Mouse (Mus musculus) liver, adult 2 months (tissue): ENCODE data around the gene Lnx1.

Experiments used
- CTCF ChIP-seq: fragments of 200-500 bp; IDR thresholded peaks from 2 replicates; pipeline ENCODE4 v1.5.1; 2011; ENCODE audit warnings: low read depth, low read length, control low read depth
- POLR2A ChIP-seq: fragments of 200-500 bp; IDR thresholded peaks from 2 replicates; pipeline ENCODE4 v1.6.1; 2011; ENCODE audit warnings: low read length, control low read depth; ENCODE audit not compliant: insufficient read depth; ENCODE audit errors: extremely low read depth

DNA sequence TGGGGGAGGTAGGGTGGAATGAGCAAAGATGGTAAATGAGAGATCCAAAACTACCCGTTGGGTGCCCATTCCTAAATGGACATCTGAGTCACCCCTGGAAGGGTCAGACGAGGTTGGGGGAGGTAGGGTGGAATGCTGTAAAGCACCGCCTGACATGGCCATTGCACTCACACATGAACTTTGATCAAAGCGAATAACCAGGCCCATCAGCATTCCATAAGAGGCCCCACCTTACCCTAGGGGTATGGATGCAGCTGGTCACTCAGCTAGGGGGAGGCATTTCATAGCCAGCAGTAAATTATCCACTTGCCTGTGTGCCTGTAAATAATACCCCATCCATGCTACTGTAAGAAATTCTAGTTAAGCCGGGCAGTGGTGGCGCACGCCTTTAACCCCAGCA lies 113.6 kb downstream of the Lnx1 start:
- TF ChIP-seq CTCF (no peak), POLR2A (no peak)
